Mouse (Mus musculus): ENCODE data around the gene Nectin4. TPM values are rescaled to one million over a fixed set of nuclear protein-coding genes. Genes with fewer than 3 reads are reported as not detected.
A peak's percentile ranks its signal among the peaks of the same experiment; 100 is the strongest.

Nectin4 gene
- polyA plus RNA-seq, 1 experiment, result 0.33 TPM

- TF ChIP-seq CTCF (IDR thresholded peaks at IDR 0.05; ENCODE audit: extremely low read depth, insufficient read length, insufficient replicate concordance, low read depth, low read length), result no peak
- TF ChIP-seq POLR2A (IDR thresholded peaks at IDR 0.05; ENCODE audit: low read depth, low read length), result peak; percentile 23
- Histone ChIP-seq H3K27me3 (ENCODE audit: control insufficient read depth, insufficient read depth, low read length) (no peaks in the 10 kb centered on the region), H3K4me1 (ENCODE audit: control insufficient read depth, insufficient read depth, insufficient read length, low read length) (peaks cover 9% of the 10 kb centered on the region; the same call in 1 of the 2 replicates), H3K36me3 (ENCODE audit: control insufficient read depth, insufficient read depth, low read length) (no peaks in the 10 kb centered on the region), H3K4me3 (ENCODE audit: low read depth, low read length) (peak within 1 kb of the TSS; percentile 92), H3K27ac (ENCODE audit: insufficient read depth, low read depth, low read length) (peak within 1 kb of the TSS; percentile 99)
- under 1% methylated on average over 48 of the region's 48 CpGs for WGBS
Measured at GRCm38 (mm10) chr1:171328839-171329432, 41.0 kb upstream of the Nectin4 start, which contains the start of gene Dedd. TSS of gene Dedd (plus strand) at chr1:171329145.

DNA sequence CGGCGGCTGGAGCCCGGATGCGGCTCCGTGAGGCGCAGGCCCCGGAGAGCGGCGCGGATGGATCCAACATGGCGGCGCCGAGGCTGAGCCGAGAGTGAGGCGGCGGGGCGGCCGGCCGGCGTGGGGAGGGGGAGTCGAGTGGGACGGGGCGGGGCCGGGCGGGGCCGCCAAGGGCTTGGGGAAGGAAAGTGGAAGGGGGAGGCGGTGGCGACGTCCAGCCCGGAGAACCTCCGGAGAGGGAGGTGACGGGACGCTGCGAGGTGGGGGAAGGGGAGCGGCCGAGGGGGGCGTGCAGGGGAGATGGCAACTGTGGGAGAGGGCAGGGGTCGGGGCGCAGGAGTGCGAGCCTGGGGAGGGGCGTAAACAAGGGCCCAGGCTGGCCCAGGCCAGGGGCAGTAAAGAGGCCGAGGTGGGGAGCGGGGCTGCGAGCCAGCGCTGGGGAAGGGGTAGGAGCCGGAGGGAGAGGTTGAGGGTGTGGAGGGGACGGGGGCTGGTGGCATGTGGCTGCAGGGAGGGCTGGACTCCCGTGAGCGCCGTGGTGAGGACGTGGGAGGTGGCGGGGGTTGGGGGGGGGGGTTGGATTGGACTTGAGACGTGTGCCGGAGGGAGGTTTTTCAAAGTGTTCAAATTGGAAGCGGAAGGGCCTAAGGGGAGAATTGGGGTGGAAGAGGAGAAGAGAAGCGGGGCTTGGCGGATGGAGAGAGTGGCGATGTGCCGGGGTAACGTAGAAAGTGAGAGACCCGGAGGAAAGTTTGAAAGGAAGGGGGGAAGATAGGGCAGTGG lies 40.3 kb upstream of the Nectin4 start:
- no peak for TF ChIP-seq CTCF (IDR thresholded peaks at IDR 0.05; ENCODE audit: extremely low read depth, insufficient read length, insufficient replicate concordance, low read depth, low read length)
- no peak for TF ChIP-seq POLR2A (IDR thresholded peaks at IDR 0.05; ENCODE audit: low read depth, low read length)

DNA sequence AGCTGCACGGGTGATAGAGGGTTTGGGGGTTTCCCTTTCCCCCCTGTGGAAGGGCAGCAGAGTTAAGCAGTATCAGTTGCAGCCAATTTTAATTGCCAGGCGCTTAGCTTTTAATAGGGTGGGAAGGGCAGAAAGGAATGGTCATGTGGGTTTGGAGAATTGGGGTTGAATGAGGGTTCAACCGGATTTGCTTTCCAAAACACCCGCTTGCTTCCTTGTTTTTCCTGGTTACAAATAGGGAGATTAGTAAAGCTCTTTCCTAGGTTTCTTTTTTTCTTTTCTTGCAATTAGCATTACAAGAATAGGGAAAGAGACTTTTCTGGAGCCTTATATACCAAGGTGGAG lies 39.7 kb upstream of the Nectin4 start:
- no peaks in the 10 kb centered on the region for H3K27me3 ChIP-seq (ENCODE audit: control insufficient read depth, insufficient read depth, low read length)
- H3K27ac ChIP-seq (ENCODE audit: insufficient read depth, low read depth, low read length), result peak overlapping the region; percentile 61; the same call in 1 of the 2 replicates
- WGBS, result 2% methylated on average over 4 of the region's 4 CpGs
- H3K4me1 ChIP-seq (ENCODE audit: control insufficient read depth, insufficient read depth, insufficient read length, low read length), result peaks cover 9% of the 10 kb centered on the region; the same call in 1 of the 2 replicates
- H3K36me3 ChIP-seq (ENCODE audit: control insufficient read depth, insufficient read depth, low read length), result no peaks in the 10 kb centered on the region; the same call in 1 of the 2 replicates
- TF ChIP-seq POLR2A (IDR thresholded peaks at IDR 0.05; ENCODE audit: low read depth, low read length) (no peak), CTCF (IDR thresholded peaks at IDR 0.05; ENCODE audit: extremely low read depth, insufficient read length, insufficient replicate concordance, low read depth, low read length) (no peak)
- H3K4me3 ChIP-seq (ENCODE audit: low read depth, low read length), result peak overlapping the region; percentile 92

More for the DNA sequence above, 40.3 kb upstream of the Nectin4 start:
- peak overlapping the region; percentile 92 for H3K4me3 ChIP-seq (ENCODE audit: low read depth, low read length)
- 1% methylated on average over 59 of the region's 61 CpGs for WGBS
- H3K36me3 ChIP-seq (ENCODE audit: control insufficient read depth, insufficient read depth, low read length), result no peaks in the 10 kb centered on the region; the same call in 1 of the 2 replicates
- peak overlapping the region; percentile 61; the same call in 1 of the 2 replicates for H3K27ac ChIP-seq (ENCODE audit: insufficient read depth, low read depth, low read length)
- H3K27me3 ChIP-seq (ENCODE audit: control insufficient read depth, insufficient read depth, low read length), result no peaks in the 10 kb centered on the region
- peaks cover 9% of the 10 kb centered on the region; the same call in 1 of the 2 replicates for H3K4me1 ChIP-seq (ENCODE audit: control insufficient read depth, insufficient read depth, insufficient read length, low read length)

DNA sequence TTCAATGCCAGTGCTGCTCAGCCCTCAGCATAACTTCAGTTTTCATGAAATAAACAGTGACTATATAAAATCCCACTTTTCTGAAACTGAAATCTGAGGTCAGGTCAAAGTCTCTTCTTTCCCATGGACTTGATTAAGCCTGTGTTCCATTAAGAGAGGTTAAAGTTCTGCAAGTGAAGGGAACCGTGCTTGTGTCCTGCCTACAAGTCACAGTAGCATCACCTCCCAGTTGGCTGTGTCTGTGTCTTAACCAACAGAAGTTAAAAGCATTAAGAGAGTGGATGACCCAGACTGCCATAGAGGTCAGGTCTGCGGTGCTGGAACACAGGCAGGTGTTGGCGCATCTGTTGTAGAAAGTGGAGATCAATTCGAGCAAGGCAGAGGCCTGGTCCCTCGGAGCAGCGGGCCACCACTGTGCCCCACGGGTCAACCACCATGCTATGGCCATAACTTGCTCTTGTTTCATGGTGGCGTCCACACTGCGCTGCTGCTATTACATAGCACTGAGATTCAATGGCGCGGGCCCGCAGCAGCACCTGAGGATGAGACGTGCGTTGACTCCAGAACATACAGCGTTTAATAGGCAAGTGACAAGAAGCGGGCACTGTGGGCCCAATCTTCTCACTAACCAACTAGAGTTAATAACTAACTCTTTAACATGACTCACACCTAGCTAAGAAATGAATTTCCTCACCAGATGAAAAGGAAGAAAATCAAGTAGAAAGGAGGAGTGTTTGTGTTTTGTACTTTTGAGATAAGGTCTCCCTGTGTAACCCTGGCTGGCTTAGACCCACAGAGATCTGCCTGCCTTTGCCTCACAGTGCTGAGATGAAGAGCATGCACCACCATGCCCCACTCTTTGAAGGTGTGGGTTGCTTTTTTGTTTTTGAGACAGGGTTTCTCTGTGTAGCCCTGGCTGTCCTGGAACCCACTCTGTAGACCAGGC lies 27.4 kb upstream of the Nectin4 start:
- no peaks in the 10 kb centered on the region for H3K27me3 ChIP-seq (ENCODE audit: control insufficient read depth, insufficient read depth, low read length)
- no peak overlapping the region for H3K27ac ChIP-seq (ENCODE audit: insufficient read depth, low read depth, low read length)
- no peak overlapping the region for H3K4me3 ChIP-seq (ENCODE audit: low read depth, low read length)
- TF ChIP-seq POLR2A (IDR thresholded peaks at IDR 0.05; ENCODE audit: low read depth, low read length) (no peak), CTCF (IDR thresholded peaks at IDR 0.05; ENCODE audit: extremely low read depth, insufficient read length, insufficient replicate concordance, low read depth, low read length) (no peak)
- H3K4me1 ChIP-seq (ENCODE audit: control insufficient read depth, insufficient read depth, insufficient read length, low read length), result peaks cover 11% of the 10 kb centered on the region
- 70% methylated on average over 16 of the region's 16 CpGs for WGBS
- peaks cover 45% of the 10 kb centered on the region for H3K36me3 ChIP-seq (ENCODE audit: control insufficient read depth, insufficient read depth, low read length)

GRCm38 (mm10) chr1:171343922-171344677 lies 25.8 kb upstream of the Nectin4 start:
- H3K27me3 ChIP-seq (ENCODE audit: control insufficient read depth, insufficient read depth, low read length), result no peaks in the 10 kb centered on the region
- TF ChIP-seq CTCF (IDR thresholded peaks at IDR 0.05; ENCODE audit: extremely low read depth, insufficient read length, insufficient replicate concordance, low read depth, low read length), result no peak
- TF ChIP-seq POLR2A (IDR thresholded peaks at IDR 0.05; ENCODE audit: low read depth, low read length), result no peak
- H3K4me1 ChIP-seq (ENCODE audit: control insufficient read depth, insufficient read depth, insufficient read length, low read length), result peaks cover 11% of the 10 kb centered on the region
- WGBS, result 58% methylated on average over 9 of the region's 9 CpGs
- H3K4me3 ChIP-seq (ENCODE audit: low read depth, low read length), result no peak overlapping the region
- peak overlapping the region; percentile 8; the same call in 1 of the 2 replicates for H3K27ac ChIP-seq (ENCODE audit: insufficient read depth, low read depth, low read length)
- peaks cover 32% of the 10 kb centered on the region for H3K36me3 ChIP-seq (ENCODE audit: control insufficient read depth, insufficient read depth, low read length)

DNA sequence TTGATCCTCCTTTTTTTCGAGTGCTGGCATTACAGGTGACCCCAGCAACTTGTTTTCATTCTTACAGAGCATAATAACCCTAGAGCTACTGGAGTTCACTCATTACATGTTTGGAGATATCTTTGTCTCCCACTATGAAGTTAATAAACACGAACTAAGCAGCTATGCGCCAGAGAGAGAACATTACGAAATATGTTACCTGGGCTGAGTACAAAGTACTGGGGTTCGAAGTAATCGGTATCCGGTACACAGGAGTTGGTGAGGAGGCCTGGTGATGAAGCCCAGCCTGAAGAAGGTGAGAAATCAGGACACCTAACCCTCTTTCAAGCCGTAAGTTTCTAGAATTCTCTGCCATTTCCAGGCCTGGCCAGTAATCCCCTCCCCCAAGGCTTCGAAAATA lies 25.2 kb upstream of the Nectin4 start:
- peaks cover 28% of the 10 kb centered on the region for H3K36me3 ChIP-seq (ENCODE audit: control insufficient read depth, insufficient read depth, low read length)
- peak overlapping the region; percentile 15; the same call in 1 of the 2 replicates for H3K27ac ChIP-seq (ENCODE audit: insufficient read depth, low read depth, low read length)
- WGBS, result 55% methylated on average over 9 of the region's 9 CpGs
- no peaks in the 10 kb centered on the region for H3K27me3 ChIP-seq (ENCODE audit: control insufficient read depth, insufficient read depth, low read length)
- TF ChIP-seq CTCF (IDR thresholded peaks at IDR 0.05; ENCODE audit: extremely low read depth, insufficient read length, insufficient replicate concordance, low read depth, low read length) (no peak), POLR2A (IDR thresholded peaks at IDR 0.05; ENCODE audit: low read depth, low read length) (no peak)
- H3K4me1 ChIP-seq (ENCODE audit: control insufficient read depth, insufficient read depth, insufficient read length, low read length), result peaks cover 11% of the 10 kb centered on the region
- H3K4me3 ChIP-seq (ENCODE audit: low read depth, low read length), result peak overlapping the region; percentile 78
